Comparison of ENCODE assay signal across 8 mouse cellular contexts in genomic region chr15:79879319-79879718, GRCm38 (mm10). TPM values are rescaled to one million over a fixed set of nuclear protein-coding genes. Genes with fewer than 3 reads are reported as not detected.
DNase-seq lines count a peak whose midpoint lies in the region; ATAC-seq and TF ChIP-seq lines count a peak whose summit lies in the region.

No protein-coding gene starts in this region.

- TF ChIP-seq POLR2A in embryonic fibroblast, embryonic 13.5 days (IDR thresholded peaks at IDR 0.05; ENCODE audit: low read depth, low read length): peak; percentile 48

- no peak for TF ChIP-seq CTCF in embryonic fibroblast, embryonic 13.5 days (IDR thresholded peaks at IDR 0.05; ENCODE audit: borderline replicate concordance, insufficient read depth, low read length)
- no peak for TF ChIP-seq CTCF in lung, postnatal 0 days (IDR thresholded peaks at IDR 0.05)
- TF ChIP-seq CTCF in stomach, postnatal 0 days (IDR thresholded peaks at IDR 0.05; ENCODE audit: low read depth): no peak

- H3K4me3 ChIP-seq in embryonic fibroblast, embryonic 13.5 days (ENCODE audit: insufficient read depth, low read length): no peak overlapping the region
- peak overlapping the region; percentile 10 for H3K4me3 ChIP-seq in heart, embryonic 14.5 days (ENCODE audit: control insufficient read depth in 1 of 2, insufficient read depth in 1 of 2, low read depth in 1 of 2, low read length in 2 of 2)
- peak overlapping the region; percentile 5; the same call in 1 of the 2 replicates for H3K4me3 ChIP-seq in lung, postnatal 0 days (ENCODE audit: low read depth, low read length)
- no peak overlapping the region for H3K4me3 ChIP-seq in stomach, postnatal 0 days (ENCODE audit: low read depth, low read length)

- H3K4me1 ChIP-seq in embryonic fibroblast, embryonic 13.5 days (ENCODE audit: control insufficient read depth, insufficient read depth, low read length): peaks cover 2% of the 10 kb centered on the region; the same call in 1 of the 2 replicates
- H3K4me1 ChIP-seq in heart, embryonic 14.5 days (ENCODE audit: control insufficient read depth in 2 of 2, insufficient read depth in 2 of 2, low read length in 2 of 2): peaks cover 20 to 25% of the 10 kb centered on the region in 2 experiments
- H3K4me1 ChIP-seq in lung, postnatal 0 days (ENCODE audit: insufficient read depth, low read depth, low read length): no peaks in the 10 kb centered on the region; the same call in 1 of the 2 replicates
- H3K4me1 ChIP-seq in stomach, postnatal 0 days (replicated peaks; ENCODE audit: control insufficient read depth, insufficient read depth): peaks cover 4% of the 10 kb centered on the region

- H3K9ac ChIP-seq in heart, embryonic 14.5 days (ENCODE audit: low read length): peak overlapping the region; percentile 62
- H3K9ac ChIP-seq in lung, postnatal 0 days (replicated peaks; ENCODE audit: low read depth): no peak overlapping the region
- no peak overlapping the region for H3K9ac ChIP-seq in stomach, postnatal 0 days (ENCODE audit: low read length)

- peak; percentile 88 for ATAC-seq in heart, embryonic 14.5 days (ENCODE audit: insufficient number of reproducible peaks, insufficient read depth, low FRiP score, low read depth)
- peak; percentile 89 for ATAC-seq in lung, postnatal 0 days
- peak; percentile 91 for ATAC-seq in stomach, postnatal 0 days (ENCODE audit: low FRiP score, low TSS enrichment)

- H3K4me2 ChIP-seq in heart, embryonic 14.5 days (ENCODE audit: low read length): peak overlapping the region; percentile 59
- H3K4me2 ChIP-seq in lung, postnatal 0 days (replicated peaks; ENCODE audit: low read depth, low read length): peak overlapping the region; percentile 34
- peak overlapping the region; percentile 38; the same call in 1 of the 2 replicates for H3K4me2 ChIP-seq in stomach, postnatal 0 days (replicated peaks; ENCODE audit: low read depth)

- peak; percentile 85 for DNase-seq in 3134 (ENCODE audit: extremely low read depth, insufficient read length, low spot score)
- peak; percentile 63 for DNase-seq in ZHBTc4 (ENCODE audit: low read depth, low spot score)
- peak; percentile 93 for DNase-seq in large intestine, adult 2 months (ENCODE audit: low read depth, low spot score)
- DNase-seq in lung, postnatal 0 days (ENCODE audit: low spot score): peak; percentile 98
- DNase-seq in stomach, postnatal 0 days (ENCODE audit: low spot score): peak; percentile 94
- DNase-seq in yolk sac, embryonic 10.5 days (ENCODE audit: low spot score): no peak

- TF ChIP-seq EP300 in lung, postnatal 0 days (IDR thresholded peaks at IDR 0.05): peak; percentile 91
- TF ChIP-seq EP300 in stomach, postnatal 0 days (optimal IDR thresholded peaks at IDR 0.05): no peak

- no peaks in the 10 kb centered on the region for H3K9me3 ChIP-seq in heart, embryonic 14.5 days (ENCODE audit: control insufficient read depth, low read length)
- H3K9me3 ChIP-seq in lung, postnatal 0 days (ENCODE audit: low read length): no peaks in the 10 kb centered on the region
- H3K9me3 ChIP-seq in stomach, postnatal 0 days (ENCODE audit: control insufficient read depth, low read length): no peaks in the 10 kb centered on the region

- WGBS in heart, embryonic 14.5 days: 6% methylated on average over 13 of the region's 13 CpGs
- WGBS in large intestine, adult 2 months: 8% methylated on average over 13 of the region's 13 CpGs
- 5% methylated on average over 13 of the region's 13 CpGs for WGBS in lung, postnatal 0 days
- 8% methylated on average over 13 of the region's 13 CpGs for WGBS in stomach, postnatal 0 days

- H3K36me3 ChIP-seq in heart, embryonic 14.5 days (ENCODE audit: control insufficient read depth, insufficient read depth, low read length): no peaks in the 10 kb centered on the region
- no peaks in the 10 kb centered on the region for H3K36me3 ChIP-seq in lung, postnatal 0 days (ENCODE audit: insufficient read depth, low read length)
- no peaks in the 10 kb centered on the region for H3K36me3 ChIP-seq in stomach, postnatal 0 days (ENCODE audit: control insufficient read depth, insufficient read depth, low read length)

- H3K27ac ChIP-seq in embryonic fibroblast, embryonic 13.5 days (ENCODE audit: insufficient read depth, low read length): peak overlapping the region; percentile 22; the same call in 1 of the 2 replicates
- H3K27ac ChIP-seq in heart, embryonic 14.5 days (replicated peaks in 1 of 2; ENCODE audit: control insufficient read depth in 1 of 2, insufficient read depth in 1 of 2, low read depth in 2 of 2, low read length in 2 of 2): peak overlapping the region; percentile 95 to 98
- peak overlapping the region; percentile 92 for H3K27ac ChIP-seq in lung, postnatal 0 days (ENCODE audit: low read length)
- H3K27ac ChIP-seq in stomach, postnatal 0 days (replicated peaks): peak overlapping the region; percentile 92

- no peaks in the 10 kb centered on the region for H3K27me3 ChIP-seq in heart, embryonic 14.5 days (ENCODE audit: control insufficient read depth, insufficient read depth, low read length)
- H3K27me3 ChIP-seq in lung, postnatal 0 days (replicated peaks; ENCODE audit: insufficient read depth, low read length): no peaks in the 10 kb centered on the region
- H3K27me3 ChIP-seq in stomach, postnatal 0 days (ENCODE audit: control insufficient read depth, insufficient read depth, low read length): no peaks in the 10 kb centered on the region

RNA-seq across cellular contexts. Expression of gene Apobec3, which starts 12.1 kb away (rescaled TPM):
- 19.7 and 35.3 TPM in 2 replicates for polyA plus RNA-seq in embryonic fibroblast, embryonic 13.5 days (2011; ENCODE audit: insufficient read length, low read depth, missing spikeins)
- polyA plus RNA-seq in heart, embryonic 14.5 days (2014; fragmentation: Nextera tagmentation; extraction: Ambion mirVana): 12.9 and 13.3 TPM in 2 replicates
- polyA plus RNA-seq in large intestine, adult 2 months (2012; rRNA removed): 28.3 and 34.3 TPM in 2 replicates
- 24.8 and 29.5 TPM in 2 replicates for polyA plus RNA-seq in lung, postnatal 0 days (2015; fragmentation: Nextera tagmentation; extraction: Ambion mirVana)
- 18.2 and 18.5 TPM in 2 replicates for polyA plus RNA-seq in stomach, postnatal 0 days (2015; fragmentation: Nextera tagmentation; extraction: Ambion mirVana)

RNA-seq across cellular contexts. Expression of gene Cbx6, which starts 44.8 kb away (rescaled TPM):
- polyA plus RNA-seq in embryonic fibroblast, embryonic 13.5 days (2011; ENCODE audit: insufficient read length, low read depth, missing spikeins): 63.7 and 89.0 TPM in 2 replicates
- polyA plus RNA-seq in heart, embryonic 14.5 days (2014; fragmentation: Nextera tagmentation; extraction: Ambion mirVana): 23.1 and 33.0 TPM in 2 replicates
- 15.5 and 17.5 TPM in 2 replicates for polyA plus RNA-seq in large intestine, adult 2 months (2012; rRNA removed)
- 52.2 and 60.6 TPM in 2 replicates for polyA plus RNA-seq in lung, postnatal 0 days (2015; fragmentation: Nextera tagmentation; extraction: Ambion mirVana)
- polyA plus RNA-seq in stomach, postnatal 0 days (2015; fragmentation: Nextera tagmentation; extraction: Ambion mirVana): 33.3 and 34.8 TPM in 2 replicates

RNA-seq across cellular contexts. Expression of gene Npcd, which starts 45.3 kb away (rescaled TPM):
- polyA plus RNA-seq in embryonic fibroblast, embryonic 13.5 days (2011; ENCODE audit: insufficient read length, low read depth, missing spikeins): 1.0 TPM in 1 of 2 replicates, not detected in the other
- 0.54 TPM in 1 of 2 replicates, not detected in the other for polyA plus RNA-seq in heart, embryonic 14.5 days (2014; fragmentation: Nextera tagmentation; extraction: Ambion mirVana)
- polyA plus RNA-seq in large intestine, adult 2 months (2012; rRNA removed): not detected in 2 replicates
- 0.13 TPM in 1 of 2 replicates, not detected in the other for polyA plus RNA-seq in lung, postnatal 0 days (2015; fragmentation: Nextera tagmentation; extraction: Ambion mirVana)
- polyA plus RNA-seq in stomach, postnatal 0 days (2015; fragmentation: Nextera tagmentation; extraction: Ambion mirVana): 0.81 TPM in 1 of 2 replicates, not detected in the other

Comparison
In these comparisons a context has a peak if more than half of its experiments do, and no peak if none do; other contexts are left out.
1. H3K27ac ChIP-seq: peak in every context shown above with its lines; median percentile 96 in heart, embryonic 14.5 days; 92 in lung, postnatal 0 days; 92 in stomach, postnatal 0 days; 22 in embryonic fibroblast, embryonic 13.5 days.
2. H3K4me3 ChIP-seq: peak in heart, embryonic 14.5 days (2 of 2) and lung, postnatal 0 days (single experiment); none in embryonic fibroblast, embryonic 13.5 days (single experiment) and stomach, postnatal 0 days (single experiment).
3. Peak in every context shown above with its lines, with median percentiles within 50 percentile points of each other: ATAC-seq and H3K4me2 ChIP-seq.